Mouse (Mus musculus) naive thymus-derived CD4-positive, alpha-beta T cell, adult 2 months (primary cell): ENCODE results near the gene Vmn2r108.
"Not testable (repeated sequence)": the region's sequence is repeated elsewhere in the genome, so short reads cannot be mapped to it uniquely, and the experiment has no call there.

ENCODE experiments used
- DNase-seq: peaks from one replicate; pipeline ENCODE4 v3.0.0-alpha.2; 2011; ENCODE audit warnings: low read depth

The Vmn2r108 gene

GRCm38 (mm10) chr17:20481231-20481630 lies at the start of gene Vmn2r108:
Gene Vmn2r108 (minus strand): TSS chr17:20481331.
- DNase-seq: no peak

GRCm38 (mm10) chr17:20508247-20508646 lies 27.1 kb upstream of the Vmn2r108 start:
- not testable (repeated sequence) for DNase-seq

- no peak for DNase-seq
Measured at GRCm38 (mm10) chr17:20497858-20498257, 16.7 kb upstream of the Vmn2r108 start, which contains the start of gene Vmn1r225. Gene Vmn1r225 (plus strand): TSS chr17:20498158.

GRCm38 (mm10) chr17:20473311-20473710 lies 7.8 kb downstream of the Vmn2r108 start:
- no peak for DNase-seq

GRCm38 (mm10) chr17:20439263-20439662 lies 41.9 kb downstream of the Vmn2r108 start:
- no peak for DNase-seq

- no peak for DNase-seq
Measured at GRCm38 (mm10) chr17:20413846-20414245, 67.3 kb downstream of the Vmn2r108 start, which contains the start of gene Vmn1r224. Gene Vmn1r224 (plus strand): TSS chr17:20414146.
